Mouse (Mus musculus) forebrain, postnatal 0 days (tissue): ENCODE data around the gene Ccdc93. TPM values are rescaled to one million over a fixed set of nuclear protein-coding genes. Genes with fewer than 3 reads are reported as not detected.

ENCODE experiments used
- ATAC-seq: fragments of 200-750 bp; cut with Nextera tagmentation; 2 replicates; pipeline ENCODE4 v1.8.0; 2017; ENCODE audit warnings: mild to moderate bottlenecking, moderate library complexity
- DNase-seq: peaks from one replicate; pipeline ENCODE4 v3.0.0-alpha.2; 2015
- H3K27ac ChIP-seq: fragments of 300-500 bp; sonication (generic); 2 replicates; pipeline ENCODE4 v1.5.1; 2014; ENCODE audit warnings: low read depth, mild to moderate bottlenecking, antibody characterized with exemption, low read length, moderate library complexity, mixed read lengths
- H3K27me3 ChIP-seq: fragments of 300-500 bp; sonication (generic); 2 replicates; pipeline ENCODE4 v1.6.1; 2014; ENCODE audit warnings: mild to moderate bottlenecking, low read length, mixed read lengths; ENCODE audit not compliant: insufficient read depth
- H3K36me3 ChIP-seq: fragments of 300-500 bp; sonication (generic); 2 replicates; pipeline ENCODE4 v1.6.1; 2014; ENCODE audit warnings: mild to moderate bottlenecking, moderate library complexity; ENCODE audit not compliant: insufficient read depth
- H3K4me1 ChIP-seq: fragments of 300-500 bp; sonication (generic); 2 replicates; pipeline ENCODE4 v1.6.1; 2014; ENCODE audit warnings: antibody characterized with exemption; ENCODE audit not compliant: insufficient read depth
- H3K4me2 ChIP-seq: fragments of 300-500 bp; sonication (generic); 2 replicates; pipeline ENCODE4 v1.6.1; 2014; ENCODE audit warnings: low read depth, mild to moderate bottlenecking, moderate library complexity
- H3K4me3 ChIP-seq: fragments of 300-500 bp; sonication (generic); 2 replicates; pipeline ENCODE4 v1.5.1; 2014; ENCODE audit warnings: low read depth, low read length, mixed read lengths
- H3K9ac ChIP-seq: fragments of 300-500 bp; sonication (generic); 2 replicates; pipeline ENCODE4 v1.6.1; 2014; ENCODE audit warnings: mild to moderate bottlenecking
- H3K9me3 ChIP-seq: fragments of 300-500 bp; sonication (generic); 2 replicates; pipeline ENCODE4 v1.6.1; 2016; ENCODE audit warnings: low read length
- CTCF ChIP-seq: sonication (generic); IDR thresholded peaks from 2 replicates; pipeline ENCODE4 v1.5.1; 2016; ENCODE audit warnings: antibody characterized with exemption, control low read depth, low read depth
- WGBS: fragments of 180-500 bp; shearing (Covaris S2); extraction: QIAGEN DNeasy Blood & Tissue Kit; methylation state at CpG from one replicate; pipeline ENCODE4 v1.1.7; 2014; 5-methylcytosine and 5-hydroxymethylcytosine counted together
- polyA plus RNA-seq: library from polyadenylated mRNA; unstranded; fragments of >200 nt; fragmentation: Nextera tagmentation; extraction: Ambion mirVana; gene quantifications from 2 replicates; pipeline ENCODE4 v1.2.1, GENCODE M21; 2015
- total RNA-seq: library from RNA; depleted of rRNA; stranded (reverse); fragments of >200 nt; gene quantifications from 2 replicates; pipeline ENCODE4 v1.2.3, GENCODE M21; 2014

Gene Ccdc93
- total and polyA plus RNA-seq, 2 experiments from 2014 or later, result 6.7 to 14.6 TPM

DNA sequence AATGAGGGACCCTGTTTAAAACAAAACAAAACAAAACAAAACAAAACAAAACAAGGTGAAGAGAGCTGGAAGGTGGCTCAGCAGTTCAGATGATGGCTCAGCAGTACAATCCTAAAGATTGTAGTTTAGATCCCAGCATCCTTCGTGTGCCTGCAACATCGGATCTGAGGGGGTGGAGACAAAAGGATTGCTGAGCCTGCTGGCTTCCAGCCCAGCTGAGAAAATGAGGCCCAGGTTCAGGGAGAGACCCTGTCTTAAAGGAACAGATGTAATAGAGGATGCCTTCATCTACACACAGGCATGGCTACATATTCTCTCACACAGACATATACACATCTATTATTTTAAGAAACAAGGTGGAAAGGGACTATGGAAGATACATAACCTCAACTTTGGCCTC is 80.3 kb downstream of the Ccdc93 start:
- WGBS, result 0% methylated on average over 2 of the region's 2 CpGs
- ATAC-seq (no peak; the same call in 1 of the 2 replicates), DNase-seq (no peak)
- no peak overlapping the region for H3K27ac ChIP-seq
- no peak overlapping the region for H3K9ac ChIP-seq
- no peak overlapping the region for H3K4me3 ChIP-seq
- H3K9me3 ChIP-seq, result no peaks in the 10 kb centered on the region
- no peaks in the 10 kb centered on the region for H3K4me1 ChIP-seq
- H3K27me3 ChIP-seq, result no peaks in the 10 kb centered on the region
- TF ChIP-seq CTCF, result no peak
- no peaks in the 10 kb centered on the region for H3K36me3 ChIP-seq
- no peak overlapping the region for H3K4me2 ChIP-seq

DNA sequence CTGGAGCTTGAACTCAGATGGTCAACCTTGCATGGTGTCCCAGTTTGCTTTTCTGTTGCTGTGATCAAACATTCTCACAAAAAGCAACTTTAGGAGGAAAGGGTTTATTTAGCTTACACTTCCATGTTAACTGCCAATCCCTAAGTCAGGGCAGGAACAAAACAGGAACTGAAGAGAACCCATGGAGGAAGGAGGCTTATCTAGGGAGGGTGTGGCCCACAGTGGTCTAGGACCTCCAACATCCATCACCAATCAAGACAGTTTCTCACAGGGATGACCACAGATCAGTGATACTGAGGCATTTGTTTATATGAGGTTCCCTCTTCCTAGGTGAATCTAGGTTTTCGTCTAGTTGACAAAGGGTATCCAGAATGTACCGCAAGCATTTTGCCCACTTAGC is 81.1 kb downstream of the Ccdc93 start:
- no peak overlapping the region for H3K27ac ChIP-seq
- no peaks in the 10 kb centered on the region for H3K9me3 ChIP-seq
- no peak overlapping the region for H3K9ac ChIP-seq
- ATAC-seq (no peak), DNase-seq (no peak)
- no peaks in the 10 kb centered on the region for H3K4me1 ChIP-seq
- TF ChIP-seq CTCF, result no peak
- no peaks in the 10 kb centered on the region for H3K36me3 ChIP-seq
- H3K27me3 ChIP-seq, result no peaks in the 10 kb centered on the region
- H3K4me3 ChIP-seq, result no peak overlapping the region
- H3K4me2 ChIP-seq, result no peak overlapping the region
- WGBS, result 97% methylated on average over 2 of the region's 2 CpGs

DNA sequence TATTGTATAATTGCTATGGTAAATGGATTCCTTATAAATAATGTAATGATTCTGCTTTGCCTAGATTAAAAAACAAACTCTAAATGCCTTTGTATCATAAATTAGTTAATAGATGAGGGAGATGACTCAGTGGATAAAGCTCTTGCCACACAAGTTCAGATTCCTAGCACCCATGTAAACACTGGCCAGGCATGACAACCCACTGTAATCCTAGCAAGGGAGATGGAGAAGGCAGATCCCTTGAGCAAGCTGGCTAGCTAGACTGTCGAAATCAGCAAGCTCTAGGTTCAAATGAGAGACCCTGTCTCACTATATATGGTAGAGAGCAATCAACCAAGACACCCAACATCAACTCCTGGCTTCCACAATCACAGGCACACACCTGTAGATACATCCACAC is 87.8 kb downstream of the Ccdc93 start:
- no peaks in the 10 kb centered on the region for H3K9me3 ChIP-seq
- no peak for DNase-seq
- no peaks in the 10 kb centered on the region for H3K36me3 ChIP-seq
- 69% methylated on average over 1 of the region's 1 CpGs for WGBS
- no peak for TF ChIP-seq CTCF
- no peaks in the 10 kb centered on the region for H3K4me1 ChIP-seq
- H3K27me3 ChIP-seq, result no peaks in the 10 kb centered on the region
- ATAC-seq, result no peak
- H3K9ac ChIP-seq, result no peak overlapping the region
- H3K4me2 ChIP-seq, result no peak overlapping the region
- no peak overlapping the region for H3K4me3 ChIP-seq
- no peak overlapping the region for H3K27ac ChIP-seq

DNA sequence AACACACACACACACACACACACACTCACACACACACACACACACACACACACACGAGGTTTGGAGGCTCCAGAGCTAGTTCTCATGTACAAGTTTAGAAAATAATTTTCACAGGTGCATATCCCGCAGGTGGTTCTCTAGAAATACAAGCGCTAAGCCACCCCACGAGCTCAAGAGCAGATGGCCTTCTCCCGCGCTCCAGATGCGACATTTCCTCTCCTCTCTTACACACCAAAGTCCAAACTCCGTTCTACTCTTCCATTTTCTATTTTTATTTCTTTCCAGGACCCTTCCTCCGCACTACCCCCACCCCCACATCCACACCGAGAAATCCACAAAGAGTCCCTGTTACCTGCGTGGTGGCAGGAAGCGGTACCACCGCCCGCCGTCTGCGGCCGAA is 96.2 kb downstream of the Ccdc93 start:
- H3K9me3 ChIP-seq, result no peaks in the 10 kb centered on the region
- H3K4me1 ChIP-seq, result peaks cover 10% of the 10 kb centered on the region; the same call in 1 of the 2 replicates
- no peak overlapping the region for H3K27ac ChIP-seq
- 47% methylated on average over 17 of the region's 17 CpGs for WGBS
- peak overlapping the region; percentile 57 for H3K4me2 ChIP-seq
- ATAC-seq, result no peak
- no peak for TF ChIP-seq CTCF
- no peak for DNase-seq
- peaks cover 13% of the 10 kb centered on the region; the same call in 1 of the 2 replicates for H3K27me3 ChIP-seq
- H3K36me3 ChIP-seq, result no peaks in the 10 kb centered on the region
- H3K9ac ChIP-seq, result no peak overlapping the region
- H3K4me3 ChIP-seq, result peak overlapping the region; percentile 37

DNA sequence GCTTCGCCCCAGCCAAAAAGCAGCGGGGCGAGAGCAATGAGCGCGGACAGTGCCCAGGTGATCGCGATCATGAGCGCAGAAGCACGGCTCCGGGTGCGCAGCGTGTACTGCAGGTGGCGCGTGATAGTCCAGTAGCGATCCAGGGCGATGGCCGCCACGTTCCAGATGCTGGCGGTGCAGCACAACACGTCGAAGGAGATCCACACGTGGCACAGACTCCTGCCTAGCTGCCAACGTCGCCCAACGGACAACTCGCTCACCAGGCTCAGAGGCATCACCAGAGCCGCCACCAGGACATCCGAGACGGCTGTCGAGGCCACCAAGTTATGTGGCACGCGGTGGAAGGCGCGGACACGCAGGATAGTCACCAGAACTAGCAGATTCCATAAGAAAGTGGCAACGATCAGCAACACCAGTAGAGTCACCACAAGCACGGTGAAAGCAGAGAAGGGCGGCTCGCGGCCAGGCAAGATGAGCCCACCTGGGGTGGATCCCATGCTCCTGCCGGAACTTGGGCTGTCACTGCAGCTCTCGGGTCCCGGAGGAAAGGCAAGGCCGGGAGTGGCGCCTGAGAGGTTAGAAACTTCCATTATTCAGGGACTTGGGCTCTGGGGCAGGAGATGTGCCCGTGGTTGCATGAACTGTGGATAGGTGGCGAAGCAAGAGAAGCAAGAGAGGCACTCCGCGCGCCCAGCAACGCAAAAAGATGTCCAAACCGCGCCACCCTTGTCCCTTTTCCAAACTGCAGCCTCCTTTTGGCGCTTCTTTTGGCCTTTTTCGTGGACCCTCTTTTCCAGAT is 97.0 kb downstream of the Ccdc93 start:
- peak; percentile 62 for ATAC-seq
- 12% methylated on average over 55 of the region's 55 CpGs for WGBS
- H3K4me2 ChIP-seq, result peak overlapping the region; percentile 57

DNA sequence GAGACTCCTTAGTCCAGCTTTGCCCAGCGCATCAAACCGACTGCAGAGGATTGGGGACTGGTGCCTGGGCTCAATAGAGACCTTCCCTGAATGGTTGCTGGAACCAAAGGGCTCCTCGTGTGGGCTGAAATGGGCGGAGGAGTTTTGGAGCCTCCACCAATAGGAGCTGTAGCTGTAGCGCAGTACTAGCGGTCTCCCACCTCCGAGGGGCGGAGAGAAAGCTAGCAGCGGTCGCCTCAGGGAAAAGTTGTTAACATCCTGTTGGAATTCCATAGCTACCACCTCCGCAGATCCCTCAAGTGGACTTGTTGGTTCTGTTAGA is 97.5 kb downstream of the Ccdc93 start, which contains the start of gene Htr5b:
Gene Htr5b, minus strand, starts transcription at position 67 of the 322 bp plus-strand sequence.
- no peaks in the 10 kb centered on the region for H3K9me3 ChIP-seq
- H3K36me3 ChIP-seq, result no peaks in the 10 kb centered on the region
- ATAC-seq, result peak; percentile 95
- H3K27ac ChIP-seq, result no peak within 1 kb of the TSS
- peaks cover 13% of the 10 kb centered on the region; the same call in 1 of the 2 replicates for H3K27me3 ChIP-seq
- peaks cover 10% of the 10 kb centered on the region; the same call in 1 of the 2 replicates for H3K4me1 ChIP-seq
- 0% methylated on average over 11 of the region's 11 CpGs for WGBS
- H3K4me2 ChIP-seq, result peak within 1 kb of the TSS; percentile 57
- peak; percentile 63 for DNase-seq
- no peak for TF ChIP-seq CTCF
- peak within 1 kb of the TSS; percentile 37 for H3K4me3 ChIP-seq
- H3K9ac ChIP-seq, result peak within 1 kb of the TSS; percentile 28

More for the DNA sequence above, 97.0 kb downstream of the Ccdc93 start:
- Histone ChIP-seq H3K4me1 (peaks cover 10% of the 10 kb centered on the region; the same call in 1 of the 2 replicates), H3K36me3 (no peaks in the 10 kb centered on the region), H3K27me3 (peaks cover 13% of the 10 kb centered on the region; the same call in 1 of the 2 replicates), H3K27ac (no peak overlapping the region), H3K9ac (peak overlapping the region; percentile 28), H3K9me3 (no peaks in the 10 kb centered on the region), H3K4me3 (peak overlapping the region; percentile 37)
- peak; percentile 10 for TF ChIP-seq CTCF
- peak; percentile 5 for DNase-seq

DNA sequence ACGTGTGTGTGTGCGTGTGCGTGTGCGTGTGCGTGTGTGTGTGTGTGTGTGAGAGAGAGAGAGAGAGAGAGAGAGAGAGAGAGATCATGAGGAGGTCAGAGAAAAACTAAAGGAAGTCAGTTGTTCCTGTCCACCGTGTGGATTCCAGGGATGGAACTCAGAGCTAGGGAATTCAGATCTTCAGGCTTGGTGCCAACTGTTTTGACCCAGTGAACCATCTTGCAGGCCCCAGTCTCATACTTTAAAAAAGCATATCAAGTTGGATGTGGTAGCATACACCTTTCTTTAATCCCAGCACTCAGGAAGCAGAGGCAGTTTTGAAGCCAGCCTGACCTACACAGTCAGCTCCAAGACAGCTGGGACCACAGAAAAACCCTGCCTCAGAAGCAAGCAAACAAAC is 98.4 kb downstream of the Ccdc93 start:
- H3K4me1 ChIP-seq, result peaks cover 10% of the 10 kb centered on the region; the same call in 1 of the 2 replicates
- no peaks in the 10 kb centered on the region for H3K9me3 ChIP-seq
- DNase-seq (no peak), ATAC-seq (no peak)
- H3K9ac ChIP-seq, result no peak overlapping the region
- H3K4me3 ChIP-seq, result no peak overlapping the region
- peaks cover 13% of the 10 kb centered on the region; the same call in 1 of the 2 replicates for H3K27me3 ChIP-seq
- no peak overlapping the region for H3K27ac ChIP-seq
- no peaks in the 10 kb centered on the region for H3K36me3 ChIP-seq
- H3K4me2 ChIP-seq, result no peak overlapping the region
- TF ChIP-seq CTCF, result no peak
- WGBS, result 84% methylated on average over 6 of the region's 6 CpGs
